8 mouse cellular contexts compared by ENCODE assay signal in genomic region chr14:78535366-78535765, GRCm38 (mm10). TPM values are rescaled to one million over a fixed set of nuclear protein-coding genes. Genes with fewer than 3 reads are reported as not detected.
DNase-seq lines count a peak whose midpoint lies in the region; ATAC-seq lines count a peak whose summit lies in the region.

No protein-coding gene starts in this region.

- no peaks in the 10 kb centered on the region for H3K36me3 ChIP-seq in heart, embryonic 15.5 days
- no peaks in the 10 kb centered on the region for H3K36me3 ChIP-seq in hindbrain, embryonic 13.5 days
- H3K36me3 ChIP-seq in midbrain, embryonic 13.5 days, result no peaks in the 10 kb centered on the region

- H3K4me1 ChIP-seq in heart, embryonic 15.5 days (replicated peaks), result peaks cover 47% of the 10 kb centered on the region
- peaks cover 7% of the 10 kb centered on the region; the same call in 1 of the 2 replicates for H3K4me1 ChIP-seq in brown adipose tissue, adult 24 weeks (ENCODE audit: control insufficient read depth, insufficient read depth, insufficient read length, low read length)
- H3K4me1 ChIP-seq in hindbrain, embryonic 13.5 days (replicated peaks), result peaks cover 44% of the 10 kb centered on the region
- peaks cover 41% of the 10 kb centered on the region for H3K4me1 ChIP-seq in midbrain, embryonic 13.5 days (replicated peaks)

- peak overlapping the region; percentile 94 for H3K9ac ChIP-seq in heart, embryonic 15.5 days
- peak overlapping the region; percentile 98 for H3K9ac ChIP-seq in hindbrain, embryonic 13.5 days
- H3K9ac ChIP-seq in midbrain, embryonic 13.5 days (replicated peaks), result peak overlapping the region; percentile 97

- 37% methylated on average over 2 of the region's 2 CpGs for WGBS in heart, embryonic 15.5 days
- WGBS in hindbrain, embryonic 13.5 days, result 35% methylated on average over 2 of the region's 2 CpGs
- WGBS in midbrain, embryonic 13.5 days, result 22% methylated on average over 2 of the region's 2 CpGs

- ATAC-seq in heart, embryonic 15.5 days (replicated peaks; ENCODE audit: insufficient number of reproducible peaks, insufficient read depth, low FRiP score, low read depth), result no peak
- no peak for ATAC-seq in hindbrain, embryonic 13.5 days (ENCODE audit: low FRiP score)
- no peak for ATAC-seq in midbrain, embryonic 13.5 days

- no peaks in the 10 kb centered on the region for H3K27me3 ChIP-seq in heart, embryonic 15.5 days
- no peaks in the 10 kb centered on the region for H3K27me3 ChIP-seq in hindbrain, embryonic 13.5 days
- H3K27me3 ChIP-seq in midbrain, embryonic 13.5 days, result no peaks in the 10 kb centered on the region

- no peak for DNase-seq in heart, adult 18-20 months
- DNase-seq in thymus, postnatal 36 days, result no peak
- no peak for DNase-seq in left cerebral cortex, postnatal 36 days (ENCODE audit: low spot score in 2 of 2)
- DNase-seq in urinary bladder, postnatal 25 days (ENCODE audit: low spot score), result no peak

- peak overlapping the region; percentile 81 for H3K4me2 ChIP-seq in heart, embryonic 15.5 days
- H3K4me2 ChIP-seq in hindbrain, embryonic 13.5 days, result peak overlapping the region; percentile 71
- peak overlapping the region; percentile 65 for H3K4me2 ChIP-seq in midbrain, embryonic 13.5 days (replicated peaks)

- peak overlapping the region; percentile 92 for H3K27ac ChIP-seq in heart, embryonic 15.5 days
- no peak overlapping the region for H3K27ac ChIP-seq in brown adipose tissue, adult 24 weeks (replicated peaks; ENCODE audit: low read depth, low read length)
- peak overlapping the region; percentile 97; the same call in 1 of the 2 replicates for H3K27ac ChIP-seq in hindbrain, embryonic 13.5 days
- peak overlapping the region; percentile 22; the same call in 1 of the 2 replicates for H3K27ac ChIP-seq in midbrain, embryonic 13.5 days

- intact Hi-C loops in left cerebral cortex, postnatal 36 days (cut with DNase I), result no loop called here

- peak overlapping the region; percentile 92 for H3K4me3 ChIP-seq in heart, embryonic 15.5 days
- 0 out of 2 replicates have a peak overlapping the region, but pooled peaks have one; percentile 10 for H3K4me3 ChIP-seq in brown adipose tissue, adult 24 weeks (ENCODE audit: insufficient read depth, low read depth, low read length)
- peak overlapping the region; percentile 93 for H3K4me3 ChIP-seq in hindbrain, embryonic 13.5 days
- peak overlapping the region; percentile 88 for H3K4me3 ChIP-seq in midbrain, embryonic 13.5 days (replicated peaks)

- no peaks in the 10 kb centered on the region for H3K9me3 ChIP-seq in heart, embryonic 15.5 days (replicated peaks)
- H3K9me3 ChIP-seq in hindbrain, embryonic 13.5 days, result no peaks in the 10 kb centered on the region
- no peaks in the 10 kb centered on the region for H3K9me3 ChIP-seq in midbrain, embryonic 13.5 days

RNA-seq across cellular contexts. Expression of gene Akap11, which starts 1.2 kb away (rescaled TPM):
- 13.4 and 13.8 TPM in 2 replicates for polyA plus RNA-seq in heart, embryonic 15.5 days (2015; fragmentation: Nextera tagmentation; extraction: Ambion mirVana)
- total RNA-seq in heart, adult 18-20 months (2021), result 10 to 100 TPM; 32.2 to 33.3 TPM
- 5.7 and 6.9 TPM in 2 replicates for polyA plus RNA-seq in brown adipose tissue, adult 24 weeks (2012; ENCODE audit: insufficient read depth, insufficient read length, missing spikeins)
- 37.8 and 40.5 TPM in 2 replicates for polyA plus RNA-seq in hindbrain, embryonic 13.5 days (2015; fragmentation: Nextera tagmentation; extraction: Ambion mirVana)
- 38.7 and 39.4 TPM in 2 replicates for polyA plus RNA-seq in midbrain, embryonic 13.5 days (2015; fragmentation: Nextera tagmentation; extraction: Ambion mirVana)
- total RNA-seq in left cerebral cortex, postnatal 36 days (2021), result 100 to 1,000 TPM; 160 to 181 TPM

Comparison
In these comparisons a context has a peak if more than half of its experiments do, and no peak if none do; other contexts are left out.
1. H3K4me3 ChIP-seq: peak in every context shown above with its lines; median percentile 93 in hindbrain, embryonic 13.5 days; 92 in heart, embryonic 15.5 days; 88 in midbrain, embryonic 13.5 days; 10 in brown adipose tissue, adult 24 weeks.